Mouse (Mus musculus) T-cell, adult 66 days (primary cell): ENCODE measurements around the gene Vmn1r237. TPM values are rescaled to one million over a fixed set of nuclear protein-coding genes. Genes with fewer than 3 reads are reported as not detected.

ENCODE experiments used
- total RNA-seq, 2 experiments: library from RNA; stranded (reverse); gene quantifications; 3 replicates in 1 of 2; 4 replicates in 1 of 2; pipeline ENCODE4 v1.2.4; 2023

Vmn1r237 gene
- not detected for total RNA-seq

DNA sequence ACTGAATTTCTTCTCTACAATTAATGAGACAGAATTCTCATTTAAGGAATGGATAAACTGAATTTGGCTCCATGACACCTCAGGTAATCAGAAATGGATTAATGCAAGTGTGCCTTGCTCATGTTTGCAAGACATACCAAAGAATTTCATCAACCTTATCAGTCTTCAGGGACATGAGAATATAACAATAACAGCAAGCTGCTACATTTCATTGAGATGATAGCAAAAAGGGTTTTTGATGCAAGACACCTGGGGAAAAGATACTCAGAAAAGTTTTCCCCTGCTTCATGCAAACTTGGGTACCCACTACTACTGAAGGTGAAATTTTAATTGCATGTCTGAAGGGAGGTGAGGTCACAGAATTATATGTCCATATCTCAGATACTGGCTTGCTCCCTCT, at the start of gene Vmn1r237:
Gene Vmn1r237, plus strand, starts transcription at position 301 of the 400 bp plus-strand sequence.

DNA sequence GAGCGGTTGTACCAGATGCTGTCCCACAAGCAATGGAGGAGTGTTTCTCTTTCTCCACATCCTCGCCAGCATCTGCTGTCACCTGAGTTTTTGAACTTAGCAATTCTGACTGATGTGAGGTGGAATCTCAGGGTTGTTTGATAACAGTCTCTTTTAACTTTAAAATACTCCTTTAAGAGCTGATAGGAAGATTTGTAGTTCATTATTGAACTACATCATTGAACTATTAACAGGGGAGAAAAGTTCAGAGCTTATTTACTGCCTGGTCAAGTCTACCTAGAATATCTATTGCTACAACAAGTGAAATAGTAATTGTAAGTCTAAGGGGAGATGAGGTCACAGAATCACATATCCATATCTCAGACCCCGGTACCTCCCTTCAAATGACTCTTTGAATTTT, 29.0 kb upstream of the Vmn1r237 start, which contains the start of gene Vmn1r236:
Gene Vmn1r236, plus strand, starts transcription at position 301 of the 400 bp plus-strand sequence.

Other genes with a start within 250 kb of the Vmn1r237 start
- gene Vmn1r234, start 85.8 kb upstream of the Vmn1r237 start, total RNA-seq = not detected
- not detected for gene Vmn1r235, start 55.5 kb upstream of the Vmn1r237 start, total RNA-seq
- not detected for gene Vmn1r236, start 28.9 kb upstream of the Vmn1r237 start, total RNA-seq
- gene Zfp677, start 71.9 kb downstream of the Vmn1r237 start, total RNA-seq = 1 to 10 TPM; 6.8 TPM
- 1 to 10 TPM; 1.9 to 2.7 TPM for gene Zfp54, start 111.4 kb downstream of the Vmn1r237 start, total RNA-seq
- 10 to 100 TPM; 21.6 to 22.3 TPM for gene Zfp51, start 138.5 kb downstream of the Vmn1r237 start, total RNA-seq
- gene Zfp53, start 177.1 kb downstream of the Vmn1r237 start, total RNA-seq = 10 to 100 TPM; 26.1 to 33.3 TPM
- gene Zfp52, start 223.7 kb downstream of the Vmn1r237 start, total RNA-seq = 1 to 10 TPM; 7.0 to 8.9 TPM